Mouse (Mus musculus): ENCODE results near the gene Pitpnc1. TPM values are rescaled to one million over a fixed set of nuclear protein-coding genes. Genes with fewer than 3 reads are reported as not detected.
A peak's percentile ranks its signal among the peaks of the same experiment; 100 is the strongest.

Gene Pitpnc1
- polyA plus RNA-seq, 1 experiment from 2014 or later = 38.1 TPM

- no peak overlapping the region for H3K27ac ChIP-seq (ENCODE audit: low read depth, low read length)
- no peaks in the 10 kb centered on the region for H3K9me3 ChIP-seq (ENCODE audit: control insufficient read depth, low read length)
- H3K4me2 ChIP-seq (ENCODE audit: low read depth) = no peak overlapping the region
- no peak overlapping the region for H3K4me3 ChIP-seq (ENCODE audit: low read depth, low read length)
- peaks cover 8% of the 10 kb centered on the region for H3K4me1 ChIP-seq (ENCODE audit: control insufficient read depth, insufficient read depth, low read length)
- DNase-seq (ENCODE audit: low spot score) (no peak), ATAC-seq (ENCODE audit: insufficient read depth, low FRiP score, low TSS enrichment) (no peak)
- H3K27me3 ChIP-seq (ENCODE audit: control insufficient read depth, insufficient read depth, low read length) = no peaks in the 10 kb centered on the region
- 71% methylated on average over 1 of the region's 1 CpGs for WGBS
- H3K9ac ChIP-seq (ENCODE audit: low read length) = no peak overlapping the region
- no peaks in the 10 kb centered on the region for H3K36me3 ChIP-seq (ENCODE audit: control insufficient read depth, insufficient read depth, low read length)
Observed at GRCm38 (mm10) chr11:107342432-107342831, 128.1 kb downstream of the Pitpnc1 start.

GRCm38 (mm10) chr11:107341293-107341692 is 129.2 kb downstream of the Pitpnc1 start:
- no peak overlapping the region for H3K4me2 ChIP-seq (ENCODE audit: low read depth)
- H3K27ac ChIP-seq (ENCODE audit: low read depth, low read length) = no peak overlapping the region
- WGBS = 45% methylated on average over 15 of the region's 15 CpGs
- H3K27me3 ChIP-seq (ENCODE audit: control insufficient read depth, insufficient read depth, low read length) = no peaks in the 10 kb centered on the region
- H3K9ac ChIP-seq (ENCODE audit: low read length) = no peak overlapping the region
- DNase-seq (ENCODE audit: low spot score) = peak; percentile 72
- H3K4me3 ChIP-seq (ENCODE audit: low read depth, low read length) = no peak overlapping the region
- no peaks in the 10 kb centered on the region for H3K9me3 ChIP-seq (ENCODE audit: control insufficient read depth, low read length)
- H3K36me3 ChIP-seq (ENCODE audit: control insufficient read depth, insufficient read depth, low read length) = no peaks in the 10 kb centered on the region
- ATAC-seq (ENCODE audit: insufficient read depth, low FRiP score, low TSS enrichment) = peak; percentile 68
- peaks cover 12% of the 10 kb centered on the region for H3K4me1 ChIP-seq (ENCODE audit: control insufficient read depth, insufficient read depth, low read length)

GRCm38 (mm10) chr11:107340793-107341192 is 129.7 kb downstream of the Pitpnc1 start:
- Histone ChIP-seq H3K4me2 (ENCODE audit: low read depth) (no peak overlapping the region), H3K27me3 (ENCODE audit: control insufficient read depth, insufficient read depth, low read length) (no peaks in the 10 kb centered on the region), H3K9me3 (ENCODE audit: control insufficient read depth, low read length) (no peaks in the 10 kb centered on the region), H3K27ac (ENCODE audit: low read depth, low read length) (no peak overlapping the region), H3K4me1 (ENCODE audit: control insufficient read depth, insufficient read depth, low read length) (peaks cover 12% of the 10 kb centered on the region), H3K36me3 (ENCODE audit: control insufficient read depth, insufficient read depth, low read length) (no peaks in the 10 kb centered on the region), H3K9ac (ENCODE audit: low read length) (no peak overlapping the region), H3K4me3 (ENCODE audit: low read depth, low read length) (no peak overlapping the region)
- WGBS = 20% methylated on average over 2 of the region's 2 CpGs
- ATAC-seq (ENCODE audit: insufficient read depth, low FRiP score, low TSS enrichment) (no peak), DNase-seq (ENCODE audit: low spot score) (no peak)

- no peak for ATAC-seq (ENCODE audit: insufficient read depth, low FRiP score, low TSS enrichment)
- Histone ChIP-seq H3K4me1 (ENCODE audit: control insufficient read depth, insufficient read depth, low read length) (peaks cover 12% of the 10 kb centered on the region), H3K36me3 (ENCODE audit: control insufficient read depth, insufficient read depth, low read length) (no peaks in the 10 kb centered on the region), H3K4me2 (ENCODE audit: low read depth) (no peak overlapping the region), H3K4me3 (ENCODE audit: low read depth, low read length) (no peak overlapping the region), H3K27me3 (ENCODE audit: control insufficient read depth, insufficient read depth, low read length) (no peaks in the 10 kb centered on the region), H3K9me3 (ENCODE audit: control insufficient read depth, low read length) (no peaks in the 10 kb centered on the region), H3K9ac (ENCODE audit: low read length) (no peak overlapping the region), H3K27ac (ENCODE audit: low read depth, low read length) (no peak overlapping the region)
- no peak for DNase-seq (ENCODE audit: low spot score)
- WGBS = 83% methylated on average over 7 of the region's 7 CpGs
Observed at GRCm38 (mm10) chr11:107339224-107339805, 131.2 kb downstream of the Pitpnc1 start.

- Histone ChIP-seq H3K9me3 (ENCODE audit: control insufficient read depth, low read length) (no peaks in the 10 kb centered on the region), H3K4me1 (ENCODE audit: control insufficient read depth, insufficient read depth, low read length) (peaks cover 12% of the 10 kb centered on the region), H3K4me3 (ENCODE audit: low read depth, low read length) (no peak overlapping the region), H3K9ac (ENCODE audit: low read length) (no peak overlapping the region), H3K36me3 (ENCODE audit: control insufficient read depth, insufficient read depth, low read length) (no peaks in the 10 kb centered on the region), H3K27me3 (ENCODE audit: control insufficient read depth, insufficient read depth, low read length) (no peaks in the 10 kb centered on the region), H3K27ac (ENCODE audit: low read depth, low read length) (no peak overlapping the region), H3K4me2 (ENCODE audit: low read depth) (no peak overlapping the region)
- WGBS = 40% methylated on average over 18 of the region's 18 CpGs
- ATAC-seq (ENCODE audit: insufficient read depth, low FRiP score, low TSS enrichment) (no peak), DNase-seq (ENCODE audit: low spot score) (no peak)
Observed at GRCm38 (mm10) chr11:107337391-107338148, 132.9 kb downstream of the Pitpnc1 start.

- Histone ChIP-seq H3K27ac (ENCODE audit: low read depth, low read length) (no peak overlapping the region), H3K4me1 (ENCODE audit: control insufficient read depth, insufficient read depth, low read length) (peaks cover 9% of the 10 kb centered on the region), H3K4me3 (ENCODE audit: low read depth, low read length) (no peak overlapping the region), H3K36me3 (ENCODE audit: control insufficient read depth, insufficient read depth, low read length) (no peaks in the 10 kb centered on the region), H3K9ac (ENCODE audit: low read length) (no peak overlapping the region), H3K4me2 (ENCODE audit: low read depth) (no peak overlapping the region), H3K9me3 (ENCODE audit: control insufficient read depth, low read length) (no peaks in the 10 kb centered on the region), H3K27me3 (ENCODE audit: control insufficient read depth, insufficient read depth, low read length) (no peaks in the 10 kb centered on the region)
- ATAC-seq (ENCODE audit: insufficient read depth, low FRiP score, low TSS enrichment) (no peak), DNase-seq (ENCODE audit: low spot score) (no peak)
- 84% methylated on average over 11 of the region's 11 CpGs for WGBS
Observed at GRCm38 (mm10) chr11:107335756-107336155, 134.7 kb downstream of the Pitpnc1 start.

- H3K4me1 ChIP-seq (ENCODE audit: control insufficient read depth, insufficient read depth, low read length) = peaks cover 9% of the 10 kb centered on the region
- H3K27me3 ChIP-seq (ENCODE audit: control insufficient read depth, insufficient read depth, low read length) = no peaks in the 10 kb centered on the region
- no peak overlapping the region for H3K4me3 ChIP-seq (ENCODE audit: low read depth, low read length)
- ATAC-seq (ENCODE audit: insufficient read depth, low FRiP score, low TSS enrichment) (no peak), DNase-seq (ENCODE audit: low spot score) (no peak)
- no peaks in the 10 kb centered on the region for H3K36me3 ChIP-seq (ENCODE audit: control insufficient read depth, insufficient read depth, low read length)
- 82% methylated on average over 15 of the region's 15 CpGs for WGBS
- H3K9ac ChIP-seq (ENCODE audit: low read length) = no peak overlapping the region
- H3K9me3 ChIP-seq (ENCODE audit: control insufficient read depth, low read length) = no peaks in the 10 kb centered on the region
- no peak overlapping the region for H3K27ac ChIP-seq (ENCODE audit: low read depth, low read length)
- no peak overlapping the region for H3K4me2 ChIP-seq (ENCODE audit: low read depth)
Observed at GRCm38 (mm10) chr11:107334849-107335484, 135.5 kb downstream of the Pitpnc1 start.

- Histone ChIP-seq H3K9me3 (ENCODE audit: control insufficient read depth, low read length) (no peaks in the 10 kb centered on the region), H3K9ac (ENCODE audit: low read length) (no peak overlapping the region), H3K27me3 (ENCODE audit: control insufficient read depth, insufficient read depth, low read length) (no peaks in the 10 kb centered on the region), H3K4me3 (ENCODE audit: low read depth, low read length) (no peak overlapping the region), H3K4me2 (ENCODE audit: low read depth) (no peak overlapping the region), H3K36me3 (ENCODE audit: control insufficient read depth, insufficient read depth, low read length) (no peaks in the 10 kb centered on the region), H3K27ac (ENCODE audit: low read depth, low read length) (no peak overlapping the region), H3K4me1 (ENCODE audit: control insufficient read depth, insufficient read depth, low read length) (peaks cover 9% of the 10 kb centered on the region)
- WGBS = 94% methylated on average over 3 of the region's 3 CpGs
- DNase-seq (ENCODE audit: low spot score) (no peak), ATAC-seq (ENCODE audit: insufficient read depth, low FRiP score, low TSS enrichment) (no peak)
Observed at GRCm38 (mm10) chr11:107332905-107333304, 137.6 kb downstream of the Pitpnc1 start.

Data from neural tube, embryonic 11.5 days (tissue).